Mouse (Mus musculus) liver, postnatal 0 days (tissue): ENCODE measurements at regions not wholly inside any gene's neighbourhood (a gene's known extent, or its start where the extent isn't known, plus 50 kb on each side); places are given as distances from the start of the nearest gene placed in this dataset.
A peak's percentile ranks its signal among the peaks of the same experiment; 100 is the strongest.

Source experiments
- ATAC-seq: fragments of 200-750 bp; cut with Nextera tagmentation; 2 replicates; pipeline ENCODE4 v1.8.0; 2017; ENCODE audit warnings: mild to moderate bottlenecking, moderate library complexity
- DNase-seq: peaks from one replicate; pipeline ENCODE4 v3.0.0-alpha.2; 2016
- H3K27ac ChIP-seq: fragments of 300-500 bp; sonication (generic); 2 replicates; pipeline ENCODE4 v1.5.1; 2014; ENCODE audit warnings: antibody characterized with exemption, moderate library complexity, mild to moderate bottlenecking, low read depth
- H3K27me3 ChIP-seq: fragments of 300-500 bp; sonication (generic); 2 replicates; pipeline ENCODE4 v1.6.1; 2014; ENCODE audit warnings: low read length, control low read depth, mixed read lengths; ENCODE audit not compliant: insufficient read depth
- H3K36me3 ChIP-seq: fragments of 300-500 bp; sonication (generic); replicated peaks from 2 replicates; pipeline ENCODE4 v1.6.1; 2014; ENCODE audit warnings: mild to moderate bottlenecking, control low read depth, low read length, moderate library complexity, mixed read lengths; ENCODE audit not compliant: insufficient read depth
- H3K4me1 ChIP-seq: fragments of 300-500 bp; sonication (generic); 2 replicates; pipeline ENCODE4 v1.6.1; 2014; ENCODE audit warnings: antibody characterized with exemption, mild to moderate bottlenecking, control low read depth; ENCODE audit not compliant: insufficient read depth
- H3K4me2 ChIP-seq: fragments of 300-500 bp; sonication (generic); 2 replicates; pipeline ENCODE4 v1.6.1; 2014; ENCODE audit warnings: low read depth, mild to moderate bottlenecking, low read length, moderate library complexity, mixed read lengths
- H3K4me3 ChIP-seq: fragments of 300-500 bp; sonication (generic); 2 replicates; pipeline ENCODE4 v1.5.1; 2014; ENCODE audit warnings: low read depth, low read length
- H3K9ac ChIP-seq: fragments of 300-500 bp; sonication (generic); replicated peaks from 2 replicates; pipeline ENCODE4 v1.6.1; 2014; ENCODE audit warnings: mild to moderate bottlenecking, moderate library complexity
- H3K9me3 ChIP-seq: fragments of 300-500 bp; sonication (generic); 2 replicates; pipeline ENCODE4 v1.6.1; 2016; ENCODE audit warnings: mild to moderate bottlenecking, control low read depth, low read length, mixed read lengths
- CTCF ChIP-seq: sonication (generic); IDR thresholded peaks from 2 replicates; pipeline ENCODE4 v1.5.1; 2016; ENCODE audit warnings: antibody characterized with exemption, low read depth
- EP300 ChIP-seq: IDR thresholded peaks from 2 replicates; pipeline ENCODE4 v1.6.1; 2016; ENCODE audit warnings: antibody characterized with exemption, low read depth, mild to moderate bottlenecking
- WGBS: fragments of 180-500 bp; shearing (Covaris S2); extraction: QIAGEN DNeasy Blood & Tissue Kit; methylation state at CpG from one replicate; pipeline ENCODE4 v1.1.7; 2014; ENCODE audit not compliant: insufficient replicate concordance; 5-methylcytosine and 5-hydroxymethylcytosine counted together

GRCm38 (mm10) chr5:10674199-10674598 is 273.4 kb upstream of the Gm8871 start:
- H3K4me1 ChIP-seq, result no peaks in the 10 kb centered on the region
- 46% methylated on average over 1 of the region's 1 CpGs for WGBS
- no peak overlapping the region for H3K4me2 ChIP-seq
- TF ChIP-seq EP300 (no peak), CTCF (peak; percentile 26)
- no peak for ATAC-seq
- H3K27ac ChIP-seq, result no peak overlapping the region
- no peaks in the 10 kb centered on the region for H3K9me3 ChIP-seq
- no peak overlapping the region for H3K9ac ChIP-seq
- no peak overlapping the region for H3K4me3 ChIP-seq
- H3K27me3 ChIP-seq, result no peaks in the 10 kb centered on the region
- DNase-seq, result no peak
- H3K36me3 ChIP-seq, result no peaks in the 10 kb centered on the region

GRCm38 (mm10) chr5:10685519-10685918 is 262.1 kb upstream of the Gm8871 start:
- WGBS, result 77% methylated on average over 4 of the region's 4 CpGs

GRCm38 (mm10) chr5:10727056-10727455 is 220.5 kb upstream of the Gm8871 start:
- Histone ChIP-seq H3K9ac (no peak overlapping the region), H3K4me1 (no peaks in the 10 kb centered on the region), H3K36me3 (no peaks in the 10 kb centered on the region), H3K27me3 (no peaks in the 10 kb centered on the region), H3K4me3 (no peak overlapping the region), H3K9me3 (no peaks in the 10 kb centered on the region), H3K4me2 (no peak overlapping the region), H3K27ac (no peak overlapping the region)
- ATAC-seq (no peak), DNase-seq (no peak)
- TF ChIP-seq EP300 (no peak), CTCF (no peak)

More at GRCm38 (mm10) chr5:10685519-10685918, 262.1 kb upstream of the Gm8871 start:
- H3K9ac ChIP-seq, result no peak overlapping the region
- H3K36me3 ChIP-seq, result no peaks in the 10 kb centered on the region
- no peaks in the 10 kb centered on the region; the same call in 1 of the 2 replicates for H3K9me3 ChIP-seq
- no peak overlapping the region for H3K4me2 ChIP-seq
- H3K27me3 ChIP-seq, result no peaks in the 10 kb centered on the region
- DNase-seq, result no peak
- H3K4me1 ChIP-seq, result no peaks in the 10 kb centered on the region
- ATAC-seq, result no peak
- no peak overlapping the region for H3K27ac ChIP-seq
- H3K4me3 ChIP-seq, result no peak overlapping the region
- no peak for TF ChIP-seq CTCF
- no peak for TF ChIP-seq EP300

GRCm38 (mm10) chr5:10749546-10749945 is 198.1 kb upstream of the Gm8871 start:
- H3K9ac ChIP-seq, result no peak overlapping the region
- H3K9me3 ChIP-seq, result no peaks in the 10 kb centered on the region
- H3K27me3 ChIP-seq, result no peaks in the 10 kb centered on the region
- 90% methylated on average over 1 of the region's 1 CpGs for WGBS
- H3K4me1 ChIP-seq, result no peaks in the 10 kb centered on the region
- no peak overlapping the region for H3K4me3 ChIP-seq
- H3K27ac ChIP-seq, result no peak overlapping the region
- TF ChIP-seq CTCF (no peak), EP300 (no peak)
- no peak for ATAC-seq
- no peak for DNase-seq
- no peaks in the 10 kb centered on the region for H3K36me3 ChIP-seq
- H3K4me2 ChIP-seq, result no peak overlapping the region

- no peak overlapping the region for H3K4me2 ChIP-seq
- H3K9me3 ChIP-seq, result no peaks in the 10 kb centered on the region
- H3K36me3 ChIP-seq, result no peaks in the 10 kb centered on the region
- no peak for DNase-seq
- H3K4me1 ChIP-seq, result no peaks in the 10 kb centered on the region
- TF ChIP-seq CTCF, result no peak
- no peak for TF ChIP-seq EP300
- WGBS, result 76% methylated on average over 1 of the region's 1 CpGs
- H3K9ac ChIP-seq, result no peak overlapping the region
- H3K4me3 ChIP-seq, result no peak overlapping the region
- ATAC-seq, result no peak
- H3K27ac ChIP-seq, result no peak overlapping the region
- no peaks in the 10 kb centered on the region for H3K27me3 ChIP-seq
Measured at GRCm38 (mm10) chr5:10767469-10767868, 180.1 kb upstream of the Gm8871 start.
